Mouse (Mus musculus) C2C12 (cell line): ENCODE measurements at regions not wholly inside any gene's neighbourhood (a gene's known extent, or its start where the extent isn't known, plus 50 kb on each side); places are given as distances from the start of the nearest gene placed in this dataset.

Experiments
- H3K27me3 ChIP-seq: one replicate; pipeline ENCODE4 v1.6.1; 2011; ENCODE audit not compliant: control insufficient read depth, insufficient read depth, insufficient read length
- H3K36me3 ChIP-seq: one replicate; pipeline ENCODE4 v1.6.1; 2011; ENCODE audit not compliant: control insufficient read depth, insufficient read depth
- H3K4me3 ChIP-seq: one replicate; pipeline ENCODE4 v1.5.1; 2011; ENCODE audit warnings: mild to moderate bottlenecking, control low read depth; ENCODE audit not compliant: poor library complexity, insufficient read depth, severe bottlenecking
- H3K79me2 ChIP-seq: one replicate; pipeline ENCODE4 v1.6.1; 2011; ENCODE audit not compliant: control insufficient read depth, insufficient read depth
- H3K79me3 ChIP-seq: one replicate; pipeline ENCODE4 v1.6.1; 2011; ENCODE audit warnings: low read depth, control low read depth
- H3ac ChIP-seq: one replicate; pipeline ENCODE3; 2011; ENCODE audit warnings: low read depth; ENCODE audit not compliant: control insufficient read depth, insufficient read length
- CEBPB ChIP-seq: IDR thresholded peaks from one replicate; pipeline ENCODE4 v1.6.1; 2011; ENCODE audit warnings: low read depth, mild to moderate bottlenecking, control low read depth, moderate library complexity
- CTCF ChIP-seq: IDR thresholded peaks from one replicate; pipeline ENCODE4 v1.5.1; 2011; ENCODE audit not compliant: control insufficient read depth, insufficient read depth, insufficient read length
- FOSL1 ChIP-seq: IDR thresholded peaks from one replicate; pipeline ENCODE4 v1.8.0; 2011; ENCODE audit warnings: mild to moderate bottlenecking, low read length; ENCODE audit not compliant: poor library complexity, insufficient read depth, severe bottlenecking
- MAX ChIP-seq: IDR thresholded peaks from one replicate; pipeline ENCODE4 v1.6.1; 2011; ENCODE audit warnings: mild to moderate bottlenecking, control low read depth
- MYOD1 ChIP-seq: IDR thresholded peaks from one replicate; pipeline ENCODE4 v1.6.1; 2011; ENCODE audit warnings: low read depth; ENCODE audit not compliant: control insufficient read depth, insufficient read length
- MYOG ChIP-seq: IDR thresholded peaks from one replicate; pipeline ENCODE4 v1.6.1; 2011; ENCODE audit not compliant: control insufficient read depth, insufficient read length; ENCODE audit errors: extremely low read depth
- USF1 ChIP-seq: IDR thresholded peaks from one replicate; pipeline ENCODE4 v1.6.1; 2011; ENCODE audit warnings: low read depth, mild to moderate bottlenecking, control low read depth, moderate library complexity

GRCm38 (mm10) chr1:137360688-137361570, 400.7 kb upstream of the Nr5a2 start:
- Histone ChIP-seq H3K79me3 (no peaks in the 10 kb centered on the region), H3K27me3 (no peaks in the 10 kb centered on the region), H3ac (no peak overlapping the region), H3K4me3 (no peak overlapping the region), H3K36me3 (no peaks in the 10 kb centered on the region), H3K79me2 (no peaks in the 10 kb centered on the region)
- TF ChIP-seq CEBPB (no peak), USF1 (no peak), CTCF (no peak), MYOD1 (no peak), MAX (no peak), MYOG (no peak), FOSL1 (no peak)

GRCm38 (mm10) chr1:137355941-137356512, 395.8 kb upstream of the Nr5a2 start:
- Histone ChIP-seq H3K27me3 (no peaks in the 10 kb centered on the region), H3K36me3 (no peaks in the 10 kb centered on the region), H3K79me2 (no peaks in the 10 kb centered on the region), H3K4me3 (no peak overlapping the region), H3ac (no peak overlapping the region), H3K79me3 (no peaks in the 10 kb centered on the region)
- TF ChIP-seq CEBPB (no peak), CTCF (no peak), MYOG (no peak), MAX (no peak), USF1 (no peak)

DNA sequence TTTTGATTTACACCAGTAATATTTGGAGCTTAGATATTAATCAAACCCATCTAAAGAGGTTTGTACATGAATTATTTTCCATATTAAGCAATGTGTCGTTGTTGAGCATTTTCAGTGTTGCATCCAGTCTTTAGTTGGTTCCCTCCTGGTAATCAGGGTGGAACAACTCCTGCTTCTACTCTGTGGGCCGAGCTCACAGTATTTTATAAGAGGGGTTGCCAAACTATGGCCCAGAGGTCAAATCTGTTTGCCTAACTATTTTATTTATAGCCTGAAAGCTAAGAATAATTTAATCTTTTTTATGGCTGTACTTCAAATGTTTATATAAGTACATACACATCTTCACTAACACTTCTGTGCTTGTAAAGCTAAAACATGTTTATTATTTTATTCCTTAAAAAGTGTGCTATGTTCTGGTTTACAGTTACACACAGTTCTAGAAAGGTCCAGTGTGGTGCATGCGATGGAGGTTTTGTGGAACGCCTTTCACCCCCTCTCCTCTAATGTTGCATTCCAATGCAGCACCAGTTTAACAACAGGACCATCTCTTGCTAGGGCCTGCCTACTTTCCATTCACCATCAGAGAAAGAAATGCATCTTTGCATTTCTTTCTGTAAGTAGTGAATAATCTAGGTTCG, 392.3 kb upstream of the Nr5a2 start:
- no peaks in the 10 kb centered on the region for H3K79me2 ChIP-seq
- TF ChIP-seq CEBPB (no peak), FOSL1 (no peak), MYOG (no peak), MYOD1 (no peak), MAX (no peak), CTCF (no peak), USF1 (no peak)
- H3K27me3 ChIP-seq, result no peaks in the 10 kb centered on the region
- H3K4me3 ChIP-seq, result no peak overlapping the region
- H3K79me3 ChIP-seq, result no peaks in the 10 kb centered on the region
- no peaks in the 10 kb centered on the region for H3K36me3 ChIP-seq
- no peak overlapping the region for H3ac ChIP-seq

- TF ChIP-seq CTCF (no peak), MAX (no peak), CEBPB (no peak), USF1 (no peak), MYOG (no peak), MYOD1 (no peak), FOSL1 (no peak)
- Histone ChIP-seq H3ac (no peak overlapping the region), H3K27me3 (no peaks in the 10 kb centered on the region), H3K79me3 (no peaks in the 10 kb centered on the region), H3K79me2 (no peaks in the 10 kb centered on the region), H3K36me3 (no peaks in the 10 kb centered on the region), H3K4me3 (no peak overlapping the region)
These were observed 373.9 kb upstream of the Nr5a2 start for GRCm38 (mm10) chr1:137334137-137334536.

DNA sequence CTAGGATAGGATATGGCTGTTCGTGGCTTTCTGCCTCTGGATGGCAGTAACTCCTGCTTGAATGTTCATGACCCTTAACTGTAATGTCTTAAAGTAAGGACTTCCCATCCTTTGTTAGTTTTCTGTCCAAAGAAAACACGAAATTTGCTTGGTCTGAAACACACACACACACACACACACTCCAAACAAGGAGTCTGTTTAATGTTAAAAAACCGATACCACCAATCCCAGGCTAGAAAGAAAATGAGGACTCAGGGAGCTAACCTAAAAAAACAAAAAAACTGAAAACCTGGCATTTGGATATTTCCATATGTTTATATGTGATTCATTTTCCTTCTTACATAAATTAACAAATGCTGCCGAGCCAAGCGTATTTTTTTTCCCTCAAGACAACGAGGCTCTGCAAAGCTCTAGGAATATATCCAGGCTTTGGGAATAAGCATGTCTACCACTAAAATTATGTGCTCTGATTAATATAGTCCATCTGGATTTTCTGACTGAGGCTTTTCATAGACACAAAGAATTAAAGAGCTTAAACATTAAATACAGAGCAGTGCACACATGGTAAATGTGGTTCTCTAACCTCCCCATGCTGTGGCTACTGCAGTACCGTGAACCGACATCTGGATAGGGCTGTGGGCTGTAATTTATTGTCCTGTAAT, 372.0 kb upstream of the Nr5a2 start:
- no peaks in the 10 kb centered on the region for H3K79me3 ChIP-seq
- no peaks in the 10 kb centered on the region for H3K27me3 ChIP-seq
- no peak overlapping the region for H3K4me3 ChIP-seq
- no peak overlapping the region for H3ac ChIP-seq
- no peaks in the 10 kb centered on the region for H3K36me3 ChIP-seq
- TF ChIP-seq CTCF (no peak), FOSL1 (no peak), MAX (no peak), MYOD1 (no peak), MYOG (no peak), CEBPB (no peak), USF1 (no peak)
- no peaks in the 10 kb centered on the region for H3K79me2 ChIP-seq

DNA sequence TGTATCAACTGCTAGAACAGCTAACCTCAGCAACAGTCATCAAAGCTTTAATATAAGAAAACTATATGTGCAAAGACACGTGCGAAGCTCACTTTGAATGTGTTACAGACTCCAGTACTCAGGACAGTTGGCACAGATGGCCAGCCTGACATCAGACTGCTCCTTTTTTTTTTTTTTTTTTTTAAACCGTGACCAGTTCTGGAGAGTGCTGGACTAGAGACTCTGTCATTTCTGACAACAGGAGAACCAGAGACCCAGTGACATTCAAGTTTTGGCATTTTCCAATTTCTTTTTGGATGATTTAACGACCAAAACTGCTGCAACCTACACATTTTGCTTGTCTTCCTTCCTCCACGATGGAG, 371.5 kb upstream of the Nr5a2 start:
- H3K4me3 ChIP-seq, result no peak overlapping the region
- no peaks in the 10 kb centered on the region for H3K27me3 ChIP-seq
- no peaks in the 10 kb centered on the region for H3K79me2 ChIP-seq
- no peak overlapping the region for H3ac ChIP-seq
- no peaks in the 10 kb centered on the region for H3K79me3 ChIP-seq
- TF ChIP-seq USF1 (no peak), CTCF (no peak), CEBPB (no peak), FOSL1 (no peak), MYOG (no peak), MYOD1 (no peak), MAX (no peak)
- no peaks in the 10 kb centered on the region for H3K36me3 ChIP-seq
